Mouse (Mus musculus): ENCODE measurements around the gene Usp2.

- TF ChIP-seq POLR2A (IDR thresholded peaks at IDR 0.05; ENCODE audit: control insufficient read depth, low read depth, low read length) (no peak), CTCF (IDR thresholded peaks at IDR 0.05; ENCODE audit: control insufficient read depth, insufficient read depth, insufficient replicate concordance, low read depth, low read length) (no peak)
These were observed 14.0 kb upstream of the Usp2 start for GRCm38 (mm10) chr9:44052855-44053254.
